Mouse (Mus musculus): ENCODE results near the gene 4933425L06Rik. TPM values are rescaled to one million over a fixed set of nuclear protein-coding genes. Genes with fewer than 3 reads are reported as not detected.

Gene 4933425L06Rik
- polyA plus RNA-seq, 1 experiment: not detected

GRCm38 (mm10) chr13:105132776-105133175, 50.9 kb downstream of the 4933425L06Rik start:
- H3K27me3 ChIP-seq (ENCODE audit: control insufficient read depth, insufficient read depth, low read length): no peaks in the 10 kb centered on the region
- H3K36me3 ChIP-seq (ENCODE audit: control insufficient read depth, insufficient read depth, low read length): no peaks in the 10 kb centered on the region
- H3K4me3 ChIP-seq (ENCODE audit: low read depth, low read length): no peak overlapping the region
- no peak overlapping the region for H3K27ac ChIP-seq (ENCODE audit: insufficient read depth, low read depth, low read length)
- TF ChIP-seq POLR2A (IDR thresholded peaks at IDR 0.05; ENCODE audit: low read depth, low read length) (no peak), CTCF (IDR thresholded peaks at IDR 0.05; ENCODE audit: extremely low read depth, insufficient read length, insufficient replicate concordance, low read depth, low read length) (no peak)
- peaks cover 6% of the 10 kb centered on the region; the same call in 1 of the 2 replicates for H3K4me1 ChIP-seq (ENCODE audit: control insufficient read depth, insufficient read depth, insufficient read length, low read length)
- WGBS: 41% methylated on average over 2 of the region's 2 CpGs

- Histone ChIP-seq H3K27ac (ENCODE audit: insufficient read depth, low read depth, low read length) (no peak overlapping the region), H3K36me3 (ENCODE audit: control insufficient read depth, insufficient read depth, low read length) (no peaks in the 10 kb centered on the region), H3K4me1 (ENCODE audit: control insufficient read depth, insufficient read depth, insufficient read length, low read length) (peaks cover 6% of the 10 kb centered on the region; the same call in 1 of the 2 replicates), H3K27me3 (ENCODE audit: control insufficient read depth, insufficient read depth, low read length) (no peaks in the 10 kb centered on the region), H3K4me3 (ENCODE audit: low read depth, low read length) (no peak overlapping the region)
- WGBS: 23% methylated on average over 5 of the region's 5 CpGs
- no peak for TF ChIP-seq CTCF (IDR thresholded peaks at IDR 0.05; ENCODE audit: extremely low read depth, insufficient read length, insufficient replicate concordance, low read depth, low read length)
- TF ChIP-seq POLR2A (IDR thresholded peaks at IDR 0.05; ENCODE audit: low read depth, low read length): no peak
Observed at GRCm38 (mm10) chr13:105134397-105134796, 52.5 kb downstream of the 4933425L06Rik start.

DNA sequence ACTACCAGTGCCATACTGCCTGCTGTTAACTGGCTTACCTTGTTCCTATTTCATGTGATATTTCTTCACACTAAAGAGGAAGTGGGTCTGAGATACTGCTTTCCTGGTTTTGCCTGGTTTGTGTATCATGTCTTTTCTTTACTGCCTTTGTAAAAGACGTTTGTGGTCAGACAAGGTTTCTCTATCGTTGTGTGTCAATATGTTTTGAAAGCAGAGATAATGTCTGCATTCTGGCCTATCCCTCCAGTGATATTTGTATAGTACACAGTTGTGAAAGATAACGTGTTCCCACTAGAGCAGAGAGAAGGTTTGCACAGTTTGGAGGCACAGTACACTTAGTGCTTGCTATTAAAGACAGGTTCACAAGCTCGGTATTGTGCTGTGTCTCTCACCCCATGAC, 58.0 kb downstream of the 4933425L06Rik start:
- TF ChIP-seq CTCF (IDR thresholded peaks at IDR 0.05; ENCODE audit: extremely low read depth, insufficient read length, insufficient replicate concordance, low read depth, low read length): no peak
- no peak for TF ChIP-seq POLR2A (IDR thresholded peaks at IDR 0.05; ENCODE audit: low read depth, low read length)
- Histone ChIP-seq H3K27ac (ENCODE audit: insufficient read depth, low read depth, low read length) (no peak overlapping the region), H3K4me1 (ENCODE audit: control insufficient read depth, insufficient read depth, insufficient read length, low read length) (no peaks in the 10 kb centered on the region; the same call in 1 of the 2 replicates), H3K36me3 (ENCODE audit: control insufficient read depth, insufficient read depth, low read length) (no peaks in the 10 kb centered on the region), H3K4me3 (ENCODE audit: low read depth, low read length) (no peak overlapping the region), H3K27me3 (ENCODE audit: control insufficient read depth, insufficient read depth, low read length) (no peaks in the 10 kb centered on the region)
- 12% methylated on average over 4 of the region's 4 CpGs for WGBS

- Histone ChIP-seq H3K27me3 (ENCODE audit: control insufficient read depth, insufficient read depth, low read length) (no peaks in the 10 kb centered on the region), H3K27ac (ENCODE audit: insufficient read depth, low read depth, low read length) (no peak overlapping the region), H3K36me3 (ENCODE audit: control insufficient read depth, insufficient read depth, low read length) (no peaks in the 10 kb centered on the region), H3K4me3 (ENCODE audit: low read depth, low read length) (no peak overlapping the region), H3K4me1 (ENCODE audit: control insufficient read depth, insufficient read depth, insufficient read length, low read length) (no peaks in the 10 kb centered on the region)
- TF ChIP-seq CTCF (IDR thresholded peaks at IDR 0.05; ENCODE audit: extremely low read depth, insufficient read length, insufficient replicate concordance, low read depth, low read length) (no peak), POLR2A (IDR thresholded peaks at IDR 0.05; ENCODE audit: low read depth, low read length) (no peak)
- WGBS: 51% methylated on average over 1 of the region's 1 CpGs
Observed at GRCm38 (mm10) chr13:105146827-105147226, 64.9 kb downstream of the 4933425L06Rik start.

DNA sequence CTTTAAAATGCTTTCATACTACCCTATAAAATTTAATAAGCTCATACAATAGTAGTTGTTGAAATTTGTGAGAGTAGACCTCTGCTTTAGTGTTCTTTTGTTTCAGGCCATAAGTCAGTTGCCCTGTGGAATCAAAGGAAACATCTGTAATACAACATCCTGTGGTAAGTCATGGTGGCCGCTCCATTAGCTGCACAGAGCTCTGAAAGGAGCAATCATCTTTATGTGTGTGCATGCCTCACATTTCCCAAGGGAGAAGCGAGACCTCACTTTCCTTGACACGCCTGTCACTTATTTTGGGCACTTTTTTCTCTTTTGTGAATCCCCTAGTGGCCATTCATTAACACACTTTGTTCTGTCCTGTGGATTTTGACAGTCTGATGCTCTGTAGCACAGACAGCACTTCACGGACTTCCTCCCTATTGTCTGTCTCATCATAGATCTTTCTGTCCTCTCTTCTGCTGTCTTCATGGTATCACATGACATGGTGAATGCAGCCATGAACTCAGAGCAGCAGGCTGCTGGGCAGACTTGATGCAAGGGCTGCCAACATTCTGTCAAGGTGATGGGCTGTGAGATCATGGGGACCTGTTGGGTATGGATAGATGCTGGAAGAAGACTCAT, 66.0 kb downstream of the 4933425L06Rik start:
- 77% methylated on average over 4 of the region's 4 CpGs for WGBS

GRCm38 (mm10) chr13:105150006-105150405, 68.1 kb downstream of the 4933425L06Rik start:
- H3K36me3 ChIP-seq (ENCODE audit: control insufficient read depth, insufficient read depth, low read length): no peaks in the 10 kb centered on the region
- no peak overlapping the region for H3K4me3 ChIP-seq (ENCODE audit: low read depth, low read length)
- no peaks in the 10 kb centered on the region for H3K27me3 ChIP-seq (ENCODE audit: control insufficient read depth, insufficient read depth, low read length)
- WGBS: 84% methylated on average over 3 of the region's 3 CpGs
- no peak overlapping the region for H3K27ac ChIP-seq (ENCODE audit: insufficient read depth, low read depth, low read length)
- TF ChIP-seq POLR2A (IDR thresholded peaks at IDR 0.05; ENCODE audit: low read depth, low read length): no peak
- no peak for TF ChIP-seq CTCF (IDR thresholded peaks at IDR 0.05; ENCODE audit: extremely low read depth, insufficient read length, insufficient replicate concordance, low read depth, low read length)
- H3K4me1 ChIP-seq (ENCODE audit: control insufficient read depth, insufficient read depth, insufficient read length, low read length): no peaks in the 10 kb centered on the region

More for the DNA sequence above, 66.0 kb downstream of the 4933425L06Rik start:
- H3K27me3 ChIP-seq (ENCODE audit: control insufficient read depth, insufficient read depth, low read length): no peaks in the 10 kb centered on the region
- no peak overlapping the region for H3K27ac ChIP-seq (ENCODE audit: insufficient read depth, low read depth, low read length)
- no peaks in the 10 kb centered on the region for H3K36me3 ChIP-seq (ENCODE audit: control insufficient read depth, insufficient read depth, low read length)
- no peak overlapping the region for H3K4me3 ChIP-seq (ENCODE audit: low read depth, low read length)
- no peaks in the 10 kb centered on the region for H3K4me1 ChIP-seq (ENCODE audit: control insufficient read depth, insufficient read depth, insufficient read length, low read length)
- TF ChIP-seq CTCF (IDR thresholded peaks at IDR 0.05; ENCODE audit: extremely low read depth, insufficient read length, insufficient replicate concordance, low read depth, low read length) (no peak), POLR2A (IDR thresholded peaks at IDR 0.05; ENCODE audit: low read depth, low read length) (no peak)

DNA sequence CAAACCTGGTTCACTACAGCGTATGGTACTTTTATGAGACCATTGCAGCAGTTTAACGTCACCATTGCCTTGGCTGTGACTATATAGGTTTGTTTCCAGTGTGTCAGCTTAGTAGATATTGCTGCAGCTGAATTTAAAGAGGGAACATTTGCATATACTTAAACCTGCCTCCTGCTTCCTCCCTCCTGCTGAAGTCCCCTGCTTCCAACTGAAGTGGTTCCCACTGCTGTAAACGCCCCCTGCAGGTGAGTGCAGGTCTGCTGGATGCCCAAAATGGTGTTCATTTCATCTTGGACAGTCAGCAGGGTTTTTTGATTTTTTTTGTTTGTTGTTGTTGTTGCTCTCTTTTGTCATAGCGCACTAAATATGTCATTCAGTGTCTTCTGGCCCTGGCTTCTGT, 72.0 kb downstream of the 4933425L06Rik start:
- Histone ChIP-seq H3K4me1 (ENCODE audit: control insufficient read depth, insufficient read depth, insufficient read length, low read length) (no peaks in the 10 kb centered on the region), H3K27me3 (ENCODE audit: control insufficient read depth, insufficient read depth, low read length) (no peaks in the 10 kb centered on the region), H3K36me3 (ENCODE audit: control insufficient read depth, insufficient read depth, low read length) (no peaks in the 10 kb centered on the region), H3K4me3 (ENCODE audit: low read depth, low read length) (no peak overlapping the region), H3K27ac (ENCODE audit: insufficient read depth, low read depth, low read length) (no peak overlapping the region)
- TF ChIP-seq CTCF (IDR thresholded peaks at IDR 0.05; ENCODE audit: extremely low read depth, insufficient read length, insufficient replicate concordance, low read depth, low read length) (peak; percentile 40; the same call in 1 of the 2 replicates), POLR2A (IDR thresholded peaks at IDR 0.05; ENCODE audit: low read depth, low read length) (no peak)
- 68% methylated on average over 4 of the region's 4 CpGs for WGBS

Data from small intestine, adult 2 months (tissue).